Mouse (Mus musculus) heart, embryonic 11.5 days (tissue): ENCODE data around the gene Sorl1. TPM values are rescaled to one million over a fixed set of nuclear protein-coding genes. Genes with fewer than 3 reads are reported as not detected.

Experiments used
- ATAC-seq: fragments of 200-750 bp; cut with Nextera tagmentation; replicated peaks from 2 replicates; pipeline ENCODE4 v1.8.0; 2017; ENCODE audit warnings: moderate library complexity; ENCODE audit not compliant: insufficient number of reproducible peaks, low FRiP score, low TSS enrichment
- H3K27ac ChIP-seq: fragments of 300-500 bp; sonication (generic); 2 replicates; pipeline ENCODE4 v1.5.1; 2014; ENCODE audit warnings: mild to moderate bottlenecking, low read depth, low read length
- H3K27me3 ChIP-seq: fragments of 300-500 bp; sonication (generic); 2 replicates; pipeline ENCODE4 v1.6.1; 2014; ENCODE audit warnings: mild to moderate bottlenecking, low read length, mixed read lengths; ENCODE audit not compliant: control insufficient read depth, insufficient read depth
- H3K36me3 ChIP-seq: fragments of 300-500 bp; sonication (generic); 2 replicates; pipeline ENCODE4 v1.6.1; 2014; ENCODE audit warnings: mild to moderate bottlenecking, low read length, moderate library complexity, mixed read lengths; ENCODE audit not compliant: control insufficient read depth, insufficient read depth
- H3K4me1 ChIP-seq: fragments of 300-500 bp; sonication (generic); 2 replicates; pipeline ENCODE4 v1.6.1; 2014; ENCODE audit warnings: low read length; ENCODE audit not compliant: control insufficient read depth, insufficient read depth
- H3K4me2 ChIP-seq: fragments of 300-500 bp; sonication (generic); 2 replicates; pipeline ENCODE4 v1.6.1; 2014; ENCODE audit warnings: mild to moderate bottlenecking, moderate library complexity
- H3K4me3 ChIP-seq: fragments of 300-500 bp; sonication (generic); 2 replicates; pipeline ENCODE4 v1.5.1; 2014; ENCODE audit warnings: low read depth, low read length
- H3K9ac ChIP-seq: fragments of 300-500 bp; sonication (generic); 2 replicates; pipeline ENCODE4 v1.6.1; 2014; ENCODE audit warnings: mild to moderate bottlenecking, low read depth, low read length, moderate library complexity
- H3K9me3 ChIP-seq: fragments of 300-500 bp; sonication (generic); replicated peaks from 2 replicates; pipeline ENCODE4 v1.6.1; 2016; ENCODE audit warnings: low read length; ENCODE audit not compliant: control insufficient read depth
- WGBS: fragments of 180-500 bp; shearing (Covaris S2); extraction: QIAGEN DNeasy Blood & Tissue Kit; methylation state at CpG from one replicate; pipeline ENCODE4 v1.1.7; 2014; ENCODE audit not compliant: insufficient replicate concordance; 5-methylcytosine and 5-hydroxymethylcytosine counted together
- polyA plus RNA-seq: library from polyadenylated mRNA; unstranded; fragments of >200 nt; fragmentation: Nextera tagmentation; extraction: Ambion mirVana; gene quantifications from 2 replicates; pipeline ENCODE4 v1.2.1, GENCODE M21; 2014

Sorl1 gene
- polyA plus RNA-seq, 1 experiment from 2014 or later = 7.6 TPM

GRCm38 (mm10) chr9:42005101-42005500, 119.0 kb downstream of the Sorl1 start:
- no peaks in the 10 kb centered on the region for H3K36me3 ChIP-seq
- H3K9ac ChIP-seq = no peak overlapping the region
- H3K27me3 ChIP-seq = no peaks in the 10 kb centered on the region
- no peaks in the 10 kb centered on the region for H3K4me1 ChIP-seq
- 64% methylated on average over 8 of the region's 8 CpGs for WGBS
- no peaks in the 10 kb centered on the region for H3K9me3 ChIP-seq
- H3K4me3 ChIP-seq = no peak overlapping the region
- no peak overlapping the region for H3K4me2 ChIP-seq
- H3K27ac ChIP-seq = no peak overlapping the region
- ATAC-seq = no peak

- H3K9ac ChIP-seq = no peak overlapping the region
- no peaks in the 10 kb centered on the region for H3K36me3 ChIP-seq
- no peaks in the 10 kb centered on the region for H3K27me3 ChIP-seq
- no peak overlapping the region for H3K4me2 ChIP-seq
- no peak overlapping the region for H3K27ac ChIP-seq
- H3K9me3 ChIP-seq = no peaks in the 10 kb centered on the region
- H3K4me1 ChIP-seq = no peaks in the 10 kb centered on the region
- H3K4me3 ChIP-seq = no peak overlapping the region
- no peak for ATAC-seq
- WGBS = 88% methylated on average over 4 of the region's 4 CpGs
Observed at GRCm38 (mm10) chr9:42004140-42004539, 120.0 kb downstream of the Sorl1 start.

- H3K36me3 ChIP-seq = no peaks in the 10 kb centered on the region; the same call in 1 of the 2 replicates
- H3K9me3 ChIP-seq = no peaks in the 10 kb centered on the region
- no peak overlapping the region for H3K27ac ChIP-seq
- no peak overlapping the region for H3K4me2 ChIP-seq
- 67% methylated on average over 12 of the region's 12 CpGs for WGBS
- no peak overlapping the region for H3K9ac ChIP-seq
- no peaks in the 10 kb centered on the region for H3K4me1 ChIP-seq
- no peaks in the 10 kb centered on the region for H3K27me3 ChIP-seq
- no peak overlapping the region for H3K4me3 ChIP-seq
- ATAC-seq = no peak
Observed at GRCm38 (mm10) chr9:41999498-42000473, 124.3 kb downstream of the Sorl1 start.

- no peak overlapping the region for H3K4me3 ChIP-seq
- ATAC-seq = no peak
- H3K27me3 ChIP-seq = no peaks in the 10 kb centered on the region
- 84% methylated on average over 9 of the region's 9 CpGs for WGBS
- no peaks in the 10 kb centered on the region for H3K4me1 ChIP-seq
- no peak overlapping the region for H3K27ac ChIP-seq
- H3K9ac ChIP-seq = no peak overlapping the region
- H3K4me2 ChIP-seq = no peak overlapping the region
- H3K36me3 ChIP-seq = no peaks in the 10 kb centered on the region; the same call in 1 of the 2 replicates
- no peaks in the 10 kb centered on the region for H3K9me3 ChIP-seq
Observed at GRCm38 (mm10) chr9:41995278-41995677, 128.8 kb downstream of the Sorl1 start.

- H3K36me3 ChIP-seq = no peaks in the 10 kb centered on the region; the same call in 1 of the 2 replicates
- H3K27me3 ChIP-seq = no peaks in the 10 kb centered on the region
- H3K4me1 ChIP-seq = no peaks in the 10 kb centered on the region
- no peak overlapping the region for H3K4me2 ChIP-seq
- H3K9me3 ChIP-seq = no peaks in the 10 kb centered on the region
- WGBS = 83% methylated on average over 5 of the region's 5 CpGs
- no peak overlapping the region for H3K9ac ChIP-seq
- no peak overlapping the region for H3K27ac ChIP-seq
- no peak for ATAC-seq
- no peak overlapping the region for H3K4me3 ChIP-seq
Observed at GRCm38 (mm10) chr9:41993821-41994220, 130.3 kb downstream of the Sorl1 start.

GRCm38 (mm10) chr9:41992841-41993240, 131.3 kb downstream of the Sorl1 start:
- ATAC-seq = no peak
- no peak overlapping the region for H3K4me2 ChIP-seq
- no peaks in the 10 kb centered on the region for H3K27me3 ChIP-seq
- H3K9ac ChIP-seq = no peak overlapping the region
- H3K36me3 ChIP-seq = no peaks in the 10 kb centered on the region
- no peaks in the 10 kb centered on the region for H3K4me1 ChIP-seq
- no peak overlapping the region for H3K27ac ChIP-seq
- 73% methylated on average over 5 of the region's 5 CpGs for WGBS
- no peak overlapping the region for H3K4me3 ChIP-seq
- no peaks in the 10 kb centered on the region for H3K9me3 ChIP-seq

- 59% methylated on average over 5 of the region's 5 CpGs for WGBS
- no peaks in the 10 kb centered on the region for H3K27me3 ChIP-seq
Observed at GRCm38 (mm10) chr9:41985636-41986035, 138.5 kb downstream of the Sorl1 start.

GRCm38 (mm10) chr9:41985052-41985451, 139.0 kb downstream of the Sorl1 start:
- Histone ChIP-seq H3K36me3 (no peaks in the 10 kb centered on the region), H3K27me3 (no peaks in the 10 kb centered on the region), H3K4me3 (no peak overlapping the region), H3K9ac (no peak overlapping the region), H3K9me3 (no peaks in the 10 kb centered on the region), H3K4me2 (no peak overlapping the region), H3K4me1 (peaks cover 16% of the 10 kb centered on the region), H3K27ac (no peak overlapping the region)
- ATAC-seq = no peak
- WGBS = 78% methylated on average over 9 of the region's 9 CpGs

More at GRCm38 (mm10) chr9:41985636-41986035, 138.5 kb downstream of the Sorl1 start:
- H3K4me3 ChIP-seq = no peak overlapping the region
- no peak overlapping the region for H3K9ac ChIP-seq
- H3K9me3 ChIP-seq = no peaks in the 10 kb centered on the region
- no peak for ATAC-seq
- no peak overlapping the region for H3K4me2 ChIP-seq
- peaks cover 16% of the 10 kb centered on the region for H3K4me1 ChIP-seq
- no peak overlapping the region for H3K27ac ChIP-seq
- H3K36me3 ChIP-seq = no peaks in the 10 kb centered on the region
